Mouse (Mus musculus) induced T-regulatory cell, adult 2 months (primary cell): ENCODE results near the gene Olfr57.
"Not testable (repeated sequence)": the region's sequence is repeated elsewhere in the genome, so short reads cannot be mapped to it uniquely, and the experiment has no call there.

Source experiments
- DNase-seq: peaks from one replicate; pipeline ENCODE4 v3.0.0-alpha.2; 2012; ENCODE audit warnings: low read depth

The Olfr57 gene

DNA sequence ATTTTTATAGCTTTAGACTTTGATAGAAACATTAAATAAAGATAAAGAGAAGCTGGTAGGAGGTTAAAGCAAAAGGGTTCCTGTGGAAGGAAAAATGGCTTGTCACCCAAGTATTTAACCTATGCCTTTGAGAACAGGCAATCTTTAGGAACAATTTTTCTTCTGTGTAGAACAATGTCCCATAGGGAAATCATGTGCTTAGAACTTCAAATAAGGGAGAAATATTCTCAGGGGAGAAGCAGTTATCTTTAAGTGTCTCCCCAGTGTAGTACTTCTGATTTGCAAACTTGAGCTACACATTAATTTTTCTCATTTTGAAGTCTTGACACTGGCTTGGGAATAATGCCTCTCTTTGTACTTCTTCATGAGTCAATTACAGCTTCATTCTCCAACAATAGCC is at the start of gene Olfr57:
Gene Olfr57, plus strand, starts transcription at position 301 of the 400 bp plus-strand sequence.
- no peak for DNase-seq

DNA sequence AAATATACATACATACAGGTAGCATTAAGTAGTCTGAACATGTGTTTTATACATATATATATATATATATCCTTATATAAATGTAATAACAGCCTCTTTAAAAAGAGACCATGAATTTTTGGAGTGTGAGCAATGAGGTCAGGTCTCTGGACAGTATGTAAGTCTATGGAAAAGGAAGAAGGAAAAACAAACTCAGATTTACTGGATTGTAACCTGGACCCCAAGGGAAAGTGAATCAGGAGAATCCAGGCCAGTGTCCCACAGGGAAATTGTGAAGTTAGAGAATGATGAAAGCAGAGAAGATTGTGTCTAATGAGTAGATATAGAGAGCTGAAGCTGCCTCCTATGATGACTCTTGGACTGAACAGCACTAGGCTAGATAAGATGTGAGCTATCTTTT is 47.8 kb upstream of the Olfr57 start, which contains the start of gene Olfr1352:
Gene Olfr1352, plus strand, starts transcription at position 301 of the 400 bp plus-strand sequence.
- no peak for DNase-seq

GRCm38 (mm10) chr10:79012172-79012571 is 16.4 kb upstream of the Olfr57 start, which contains the start of gene Olfr1351:
Olfr1351 (plus strand) TSS chr10:79012472.
- DNase-seq, result no peak

- not testable (repeated sequence) for DNase-seq
Observed at GRCm38 (mm10) chr10:79042457-79042856, 13.9 kb downstream of the Olfr57 start.

- DNase-seq, result not testable (repeated sequence)
Observed at GRCm38 (mm10) chr10:79057370-79057769, 28.8 kb downstream of the Olfr57 start.
